In the genomic region with DNA sequence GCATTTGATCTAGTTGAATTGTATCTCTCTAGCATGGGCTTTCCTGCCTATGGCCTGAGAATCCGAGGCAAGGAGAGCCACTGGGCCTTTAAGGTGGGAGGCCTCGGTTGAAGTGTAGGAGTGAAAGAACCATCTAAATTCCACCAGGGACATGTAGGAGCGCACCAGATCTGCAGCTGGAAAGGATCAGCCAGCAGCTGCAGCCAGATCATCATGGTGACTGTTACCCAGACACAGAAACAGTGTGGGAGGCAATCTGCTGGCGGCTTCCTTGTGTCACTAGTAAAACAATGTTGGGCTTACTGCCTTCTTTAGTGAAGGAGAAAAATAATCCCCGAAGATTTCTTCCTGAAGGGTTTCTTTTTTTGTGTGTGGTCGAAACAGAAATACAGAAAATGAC, we compare ENCODE assay signal across 9 mouse cellular contexts.
A peak's percentile ranks its signal among the peaks of the same experiment; 100 is the strongest.
DNase-seq lines count a peak whose midpoint lies in the region; ATAC-seq lines count a peak whose summit lies in the region.
"Had no signal": no experiment of that assay in that cellular context is flagged by ENCODE, and none has a peak within 500 bp of the region (broad histone marks: within the 10 kb centered on the region; RNA-seq: fewer than 3 reads in every experiment).

No protein-coding gene starts in this region.

- H3K4me3 ChIP-seq in heart, embryonic 10.5 days, result no peak overlapping the region
- no peak overlapping the region for H3K4me3 ChIP-seq in lung, embryonic 15.5 days
- H3K4me3 ChIP-seq in forebrain, embryonic 10.5 days, result no peak overlapping the region

- H3K27me3 ChIP-seq in heart, embryonic 10.5 days (ENCODE audit: insufficient read depth, poor library complexity, severe bottlenecking), result no peaks in the 10 kb centered on the region
- H3K27me3 ChIP-seq in lung, embryonic 15.5 days, result no peaks in the 10 kb centered on the region
- no peaks in the 10 kb centered on the region for H3K27me3 ChIP-seq in forebrain, embryonic 10.5 days (ENCODE audit: poor library complexity, severe bottlenecking)

- no peaks in the 10 kb centered on the region for H3K9me3 ChIP-seq in heart, embryonic 10.5 days
- no peaks in the 10 kb centered on the region for H3K9me3 ChIP-seq in lung, embryonic 15.5 days
- H3K9me3 ChIP-seq in forebrain, embryonic 10.5 days, result no peaks in the 10 kb centered on the region

- no peaks in the 10 kb centered on the region for H3K36me3 ChIP-seq in heart, embryonic 10.5 days
- no peaks in the 10 kb centered on the region for H3K36me3 ChIP-seq in lung, embryonic 15.5 days
- no peaks in the 10 kb centered on the region for H3K36me3 ChIP-seq in forebrain, embryonic 10.5 days (replicated peaks)

- H3K4me2 ChIP-seq in lung, embryonic 15.5 days, result no peak overlapping the region

- no peaks in the 10 kb centered on the region for H3K4me1 ChIP-seq in heart, embryonic 10.5 days
- no peaks in the 10 kb centered on the region for H3K4me1 ChIP-seq in lung, embryonic 15.5 days
- no peaks in the 10 kb centered on the region for H3K4me1 ChIP-seq in forebrain, embryonic 10.5 days

- peak; percentile 61 to 75 for DNase-seq in heart, adult 18-20 months
- DNase-seq in heart, embryonic 10.5 days (ENCODE audit: low spot score), result no peak
- peak; percentile 15 for DNase-seq in 3T3-L1 (ENCODE audit: low read depth, low spot score)
- DNase-seq in heart, postnatal 14 days, result peak; percentile 56 to 58
- no peak for DNase-seq in cerebellum, postnatal 25 days
- DNase-seq in forebrain, embryonic 10.5 days (ENCODE audit: extremely low spot score, low spot score), result no peak
- no peak for DNase-seq in cerebellum, postnatal 4 days (ENCODE audit: low spot score in 2 of 2)
- DNase-seq: cerebellum, postnatal 14 days had no signal

- H3K27ac ChIP-seq in heart, embryonic 10.5 days, result no peak overlapping the region
- H3K27ac ChIP-seq in lung, embryonic 15.5 days, result no peak overlapping the region
- no peak overlapping the region for H3K27ac ChIP-seq in forebrain, embryonic 10.5 days

- no peak overlapping the region for H3K9ac ChIP-seq in lung, embryonic 15.5 days

- 61% methylated on average over 6 of the region's 6 CpGs for WGBS in heart, embryonic 10.5 days
- WGBS in lung, embryonic 15.5 days, result 36% methylated on average over 6 of the region's 6 CpGs
- 87% methylated on average over 6 of the region's 6 CpGs for WGBS in forebrain, embryonic 10.5 days

- intact Hi-C loops in heart, postnatal 14 days (cut with DNase I), result loop anchor here (10.0 kb wide), 1 partner anchor 99 kb away; a partner anchor contains a TSS

- peak; percentile 76; the same call in 1 of the 2 replicates for ATAC-seq in lung, embryonic 15.5 days (ENCODE audit: borderline replicate concordance, extremely low read depth, low FRiP score, low TSS enrichment)

Comparison
In these comparisons a context has a peak if more than half of its experiments do, and no peak if none do; other contexts are left out.
1. DNase-seq: peak in heart, adult 18-20 months (2 of 2), 3T3-L1 (single experiment) and heart, postnatal 14 days (2 of 2); none in heart, embryonic 10.5 days (single experiment), cerebellum, postnatal 25 days (0 of 2), forebrain, embryonic 10.5 days (single experiment) and cerebellum, postnatal 4 days (0 of 2).